Mouse (Mus musculus) ES-Bruce4 (cell line): Measurements from ENCODE around the gene C4b.
"Not testable (repeated sequence)": the region's sequence is repeated elsewhere in the genome, so short reads cannot be mapped to it uniquely, and the experiment has no call there.

Experiments
- CTCF ChIP-seq: IDR thresholded peaks from one replicate; pipeline ENCODE4 v1.8.1; 2011; ENCODE audit warnings: low read depth, low read length
- EP300 ChIP-seq: IDR thresholded peaks from 2 replicates; pipeline ENCODE4 v1.6.1; 2011; ENCODE audit warnings: low read depth, low read length; ENCODE audit not compliant: insufficient read depth
- POLR2A ChIP-seq: IDR thresholded peaks from one replicate; pipeline ENCODE4 v1.8.1; 2011; ENCODE audit warnings: low read length; ENCODE audit not compliant: insufficient read depth

DNA sequence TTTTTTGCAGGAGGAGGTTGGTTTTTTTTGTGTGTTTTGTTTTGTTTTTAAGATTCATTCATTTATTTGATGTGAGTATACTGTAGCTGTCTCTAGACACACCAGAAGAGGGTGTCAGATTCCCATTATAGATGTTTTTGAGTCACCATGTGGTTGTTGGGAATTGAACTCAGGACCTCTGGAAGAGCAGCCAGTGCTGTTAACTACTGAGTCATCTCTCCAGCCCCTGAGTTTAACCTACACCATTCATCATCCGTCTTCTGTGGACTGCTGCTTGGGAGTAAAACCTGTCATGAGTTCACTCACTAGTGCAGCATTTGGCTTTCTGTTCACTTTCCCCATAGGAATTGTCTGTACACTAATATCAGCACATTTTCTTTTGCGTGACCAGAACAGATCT lies 37.2 kb downstream of the C4b start:
- TF ChIP-seq POLR2A, CTCF, EP300: not testable (repeated sequence)
